23 mouse cellular contexts compared by ENCODE assay signal in the genomic region with DNA sequence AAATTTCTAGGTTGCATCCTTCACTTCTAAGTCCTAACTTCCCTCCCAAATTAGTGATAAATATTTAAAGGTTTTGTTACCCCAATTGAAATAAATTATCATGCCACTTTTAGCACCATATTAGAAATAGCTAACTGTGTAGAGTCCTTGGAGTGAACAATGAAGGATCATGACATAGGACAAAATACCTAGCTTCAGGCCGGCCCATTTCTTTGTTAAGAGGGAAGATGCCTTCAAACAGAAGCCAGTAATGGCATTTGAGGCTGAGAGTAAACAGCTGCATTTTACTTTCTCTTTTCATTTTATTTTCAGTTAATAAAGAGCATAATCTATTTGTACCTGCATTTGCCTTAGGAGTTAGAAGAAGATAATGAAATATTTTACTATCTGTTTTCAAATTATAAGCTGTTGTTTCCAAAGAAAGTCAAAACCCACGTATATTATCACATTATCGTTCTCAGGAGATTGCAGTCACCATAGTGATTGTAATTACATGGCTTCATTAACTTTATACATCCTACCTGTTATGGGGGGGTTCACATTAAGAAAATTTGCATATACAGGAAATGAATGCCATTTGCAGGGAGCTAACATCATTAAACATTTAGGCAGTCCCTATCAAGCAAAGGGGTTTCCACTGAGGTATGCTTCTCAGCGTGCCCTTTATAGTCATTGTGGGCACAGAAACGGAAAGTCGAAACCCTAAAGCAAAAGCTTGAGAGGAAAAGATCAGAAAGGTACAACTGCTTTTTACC.
"Had no signal": no experiment of that assay in that cellular context is flagged by ENCODE, and none has a peak within 500 bp of the region (broad histone marks: within the 10 kb centered on the region; RNA-seq: fewer than 3 reads in every experiment).

No protein-coding gene starts in this region.

- H3K9ac ChIP-seq: heart, embryonic 12.5 days; hindbrain, embryonic 12.5 days; intestine, embryonic 15.5 days; limb, embryonic 13.5 days; limb, embryonic 15.5 days had no signal

- H3K4me1 ChIP-seq: heart, embryonic 10.5 days; heart, embryonic 12.5 days; hindbrain, embryonic 12.5 days; intestine, embryonic 15.5 days; limb, embryonic 13.5 days; limb, embryonic 15.5 days had no signal

- H3K4me3 ChIP-seq: gastrocnemius, adult 2 months; heart, embryonic 10.5 days; heart, embryonic 12.5 days; hindbrain, embryonic 12.5 days; intestine, embryonic 15.5 days; limb, embryonic 13.5 days; limb, embryonic 15.5 days had no signal

- H3K27me3 ChIP-seq: heart, embryonic 12.5 days; hindbrain, embryonic 12.5 days; intestine, embryonic 15.5 days; limb, embryonic 13.5 days; limb, embryonic 15.5 days had no signal

- H3K36me3 ChIP-seq: heart, embryonic 10.5 days; heart, embryonic 12.5 days; hindbrain, embryonic 12.5 days; intestine, embryonic 15.5 days; limb, embryonic 13.5 days; limb, embryonic 15.5 days had no signal

- DNase-seq: gastrocnemius, adult 2 months; gastrocnemius, postnatal 10 days; gastrocnemius, postnatal 25 days; heart, adult 18-20 months; heart, postnatal 10 days; heart, postnatal 4 days; kidney, adult 18-20 months; kidney, adult 8-10 months; kidney, postnatal 10 days; kidney, postnatal 25 days; kidney, postnatal 4 days; layer of hippocampus, adult 9-11 months; layer of hippocampus, postnatal 36 days; left cerebral cortex, postnatal 4 days had no signal

- H3K27ac ChIP-seq: gastrocnemius, adult 2 months; heart, embryonic 10.5 days; hindbrain, embryonic 12.5 days; intestine, embryonic 15.5 days; limb, embryonic 13.5 days; limb, embryonic 15.5 days had no signal

- ATAC-seq: forebrain, embryonic 16.5 days; inflammation-experienced regulatory T-cells, adult 6 months; intestine, embryonic 15.5 days; intestine, postnatal 0 days had no signal

- H3K9me3 ChIP-seq: heart, embryonic 10.5 days; heart, embryonic 12.5 days; hindbrain, embryonic 12.5 days; intestine, embryonic 15.5 days; limb, embryonic 13.5 days; limb, embryonic 15.5 days had no signal

- H3K4me2 ChIP-seq: heart, embryonic 12.5 days; hindbrain, embryonic 12.5 days; intestine, embryonic 15.5 days; limb, embryonic 13.5 days; limb, embryonic 15.5 days had no signal
